Mouse (Mus musculus) embryonic facial prominence, embryonic 13.5 days (tissue): ENCODE results near the gene Rabep2. TPM values are rescaled to one million over a fixed set of nuclear protein-coding genes. Genes with fewer than 3 reads are reported as not detected.

Experiments
- ATAC-seq: fragments of 200-750 bp; cut with Nextera tagmentation; 2 replicates; pipeline ENCODE4 v1.8.0; 2017; ENCODE audit warnings: low read depth; ENCODE audit not compliant: insufficient number of reproducible peaks, insufficient read depth, low FRiP score, low TSS enrichment
- H3K27ac ChIP-seq: fragments of 300-500 bp; sonication (generic); 2 replicates; pipeline ENCODE4 v1.5.1; 2015; ENCODE audit warnings: moderate library complexity, mild to moderate bottlenecking, inconsistent platforms
- H3K27me3 ChIP-seq: fragments of 300-500 bp; sonication (generic); 2 replicates; pipeline ENCODE4 v1.6.1; 2015; ENCODE audit warnings: mild to moderate bottlenecking, inconsistent platforms
- H3K36me3 ChIP-seq: fragments of 300-500 bp; sonication (generic); 2 replicates; pipeline ENCODE4 v1.6.1; 2015; ENCODE audit warnings: mild to moderate bottlenecking, inconsistent platforms
- H3K4me1 ChIP-seq: fragments of 300-500 bp; sonication (generic); 2 replicates; pipeline ENCODE4 v1.6.1; 2015; ENCODE audit warnings: inconsistent platforms
- H3K4me2 ChIP-seq: fragments of 300-500 bp; sonication (generic); 2 replicates; pipeline ENCODE4 v1.6.1; 2015; ENCODE audit warnings: moderate library complexity, mild to moderate bottlenecking, inconsistent platforms
- H3K4me3 ChIP-seq: fragments of 300-500 bp; sonication (generic); 2 replicates; pipeline ENCODE4 v1.5.1; 2015; ENCODE audit warnings: mild to moderate bottlenecking, inconsistent platforms
- H3K9ac ChIP-seq: fragments of 300-500 bp; sonication (generic); 2 replicates; pipeline ENCODE4 v1.6.1; 2015; ENCODE audit warnings: mild to moderate bottlenecking, inconsistent platforms
- H3K9me3 ChIP-seq: fragments of 300-500 bp; sonication (generic); 2 replicates; pipeline ENCODE4 v1.6.1; 2016; ENCODE audit warnings: inconsistent platforms
- WGBS: fragments of 180-500 bp; shearing (Covaris S2); methylation state at CpG from one replicate; pipeline ENCODE4 v1.1.7; 2015; ENCODE audit warnings: mixed read lengths; 5-methylcytosine and 5-hydroxymethylcytosine counted together
- polyA plus RNA-seq: library from polyadenylated mRNA; unstranded; fragments of >200 nt; fragmentation: Nextera tagmentation; extraction: Ambion mirVana; gene quantifications from 2 replicates; pipeline ENCODE4 v1.2.1, GENCODE M21; 2015

Rabep2 gene
- polyA plus RNA-seq, 1 experiment from 2014 or later, result 34.0 TPM

- no peak within 1 kb of the TSS for H3K4me2 ChIP-seq
- no peak within 1 kb of the TSS for H3K27ac ChIP-seq
- H3K4me3 ChIP-seq, result no peak within 1 kb of the TSS
- 0 out of 2 replicates have a peak, but pooled peaks cover 11% of the 10 kb centered on the region for H3K4me1 ChIP-seq
- no peaks in the 10 kb centered on the region for H3K9me3 ChIP-seq
- ATAC-seq, result no peak
- 0 out of 2 replicates have a peak, but pooled peaks cover 5% of the 10 kb centered on the region for H3K27me3 ChIP-seq
- WGBS, result 87% methylated on average over 6 of the region's 6 CpGs
- no peak within 1 kb of the TSS for H3K9ac ChIP-seq
- no peaks in the 10 kb centered on the region for H3K36me3 ChIP-seq
Observed at GRCm38 (mm10) chr7:126414725-126415124, 13.8 kb upstream of the Rabep2 start, which contains the start of gene Cd19. Gene Cd19, minus strand, starts transcription at chr7:126414889.

DNA sequence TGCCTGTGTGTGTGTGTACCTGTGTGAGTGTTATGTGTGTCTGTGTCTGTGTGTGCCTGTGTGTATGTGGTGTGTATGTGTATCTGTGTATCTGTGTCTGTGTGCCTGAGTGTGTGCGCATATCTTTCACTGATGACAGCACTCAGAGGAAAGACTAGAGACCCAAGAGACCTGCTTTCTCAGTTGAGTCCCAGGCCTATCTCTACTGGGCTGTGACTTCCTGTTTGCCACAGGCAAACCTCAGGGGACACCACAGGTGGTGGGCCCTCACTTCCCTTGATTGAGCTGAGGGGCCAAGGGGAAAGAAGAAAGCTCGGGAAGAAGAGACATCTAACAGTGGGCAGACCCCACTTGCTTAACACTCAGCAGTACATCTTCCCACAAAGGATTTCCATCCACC lies 11.9 kb upstream of the Rabep2 start:
- no peak for ATAC-seq
- Histone ChIP-seq H3K27ac (0 out of 2 replicates have a peak overlapping the region, but pooled peaks have one; percentile 44), H3K36me3 (no peaks in the 10 kb centered on the region), H3K9ac (no peak overlapping the region), H3K27me3 (no peaks in the 10 kb centered on the region), H3K9me3 (no peaks in the 10 kb centered on the region), H3K4me2 (no peak overlapping the region), H3K4me1 (0 out of 2 replicates have a peak, but pooled peaks cover 11% of the 10 kb centered on the region), H3K4me3 (no peak overlapping the region)
- WGBS, result 59% methylated on average over 2 of the region's 2 CpGs

DNA sequence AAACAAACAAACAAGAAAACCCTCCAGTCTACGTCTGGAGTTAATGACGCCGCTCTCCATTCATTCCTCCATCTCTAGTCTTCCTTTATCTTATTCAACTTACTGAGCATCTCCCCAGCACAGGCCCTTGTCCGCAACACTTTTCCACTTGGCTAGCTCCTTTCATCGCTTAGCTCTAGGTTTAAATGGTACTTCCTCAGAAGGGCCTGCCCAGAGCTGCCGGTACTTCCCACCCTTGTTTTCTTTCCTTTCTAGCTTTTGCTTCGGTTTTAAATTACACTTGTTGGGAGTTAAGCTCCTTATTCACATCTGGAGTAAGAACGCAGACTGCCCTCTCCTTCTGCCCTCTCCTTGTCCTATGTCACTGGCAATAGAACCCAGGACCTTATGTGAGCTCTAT lies 11.5 kb upstream of the Rabep2 start:
- Histone ChIP-seq H3K36me3 (no peaks in the 10 kb centered on the region), H3K4me2 (no peak overlapping the region), H3K4me1 (0 out of 2 replicates have a peak, but pooled peaks cover 11% of the 10 kb centered on the region), H3K27me3 (no peaks in the 10 kb centered on the region), H3K4me3 (no peak overlapping the region), H3K9ac (0 out of 2 replicates have a peak overlapping the region, but pooled peaks have one; percentile 49), H3K27ac (peak overlapping the region; percentile 44; the same call in 1 of the 2 replicates), H3K9me3 (no peaks in the 10 kb centered on the region)
- 30% methylated on average over 8 of the region's 8 CpGs for whole genome bisulfite sequencing
- no peak for ATAC-seq

DNA sequence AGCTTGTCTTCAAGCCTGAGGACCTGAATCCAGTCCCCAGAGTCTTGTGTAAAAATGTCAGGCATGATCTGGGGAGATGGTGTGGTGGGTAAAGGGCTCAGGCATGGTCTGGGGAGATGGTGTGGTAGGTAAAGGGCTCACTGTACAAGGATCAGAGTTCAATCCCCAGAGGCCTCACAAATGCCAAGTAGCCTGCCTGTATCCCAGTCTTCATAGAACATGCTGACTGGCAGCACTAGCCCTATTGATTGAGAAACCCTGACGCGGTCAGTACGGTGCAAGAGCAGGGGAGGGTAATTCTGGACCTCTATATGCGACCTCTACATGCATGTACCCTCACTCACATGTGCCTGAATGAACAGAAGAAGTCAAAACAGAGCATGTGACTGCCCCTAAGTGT lies 11.0 kb upstream of the Rabep2 start:
- Histone ChIP-seq H3K36me3 (no peaks in the 10 kb centered on the region), H3K4me2 (no peak overlapping the region), H3K4me1 (0 out of 2 replicates have a peak, but pooled peaks cover 11% of the 10 kb centered on the region), H3K27ac (peak overlapping the region; percentile 44; the same call in 1 of the 2 replicates), H3K9ac (no peak overlapping the region), H3K4me3 (no peak overlapping the region), H3K27me3 (no peaks in the 10 kb centered on the region), H3K9me3 (no peaks in the 10 kb centered on the region)
- 83% methylated on average over 4 of the region's 4 CpGs for WGBS
- ATAC-seq, result no peak

DNA sequence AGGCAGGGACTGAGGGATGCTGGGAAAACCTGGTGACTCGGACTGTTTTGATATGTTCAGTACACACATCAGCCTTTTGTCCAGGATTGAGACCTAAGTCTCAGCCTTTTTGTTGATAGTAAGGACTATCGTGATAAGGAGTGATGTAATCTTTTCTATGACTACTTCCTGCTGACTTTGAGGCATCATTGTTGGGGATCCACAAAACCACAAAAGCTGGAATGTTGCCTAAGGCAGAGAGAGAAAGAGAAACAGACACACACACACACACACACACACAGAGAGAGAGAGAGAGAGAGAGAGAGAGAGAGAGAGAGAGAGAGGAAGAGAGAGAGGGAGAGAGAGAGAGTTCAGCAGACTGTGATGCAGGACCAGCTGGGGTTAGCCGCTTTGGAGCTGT lies 10.1 kb upstream of the Rabep2 start:
- Histone ChIP-seq H3K9me3 (no peaks in the 10 kb centered on the region), H3K4me3 (no peak overlapping the region), H3K27ac (no peak overlapping the region), H3K4me2 (no peak overlapping the region), H3K27me3 (no peaks in the 10 kb centered on the region), H3K36me3 (no peaks in the 10 kb centered on the region), H3K4me1 (0 out of 2 replicates have a peak, but pooled peaks cover 11% of the 10 kb centered on the region), H3K9ac (no peak overlapping the region)
- 44% methylated on average over 3 of the region's 3 CpGs for WGBS
- ATAC-seq, result no peak

DNA sequence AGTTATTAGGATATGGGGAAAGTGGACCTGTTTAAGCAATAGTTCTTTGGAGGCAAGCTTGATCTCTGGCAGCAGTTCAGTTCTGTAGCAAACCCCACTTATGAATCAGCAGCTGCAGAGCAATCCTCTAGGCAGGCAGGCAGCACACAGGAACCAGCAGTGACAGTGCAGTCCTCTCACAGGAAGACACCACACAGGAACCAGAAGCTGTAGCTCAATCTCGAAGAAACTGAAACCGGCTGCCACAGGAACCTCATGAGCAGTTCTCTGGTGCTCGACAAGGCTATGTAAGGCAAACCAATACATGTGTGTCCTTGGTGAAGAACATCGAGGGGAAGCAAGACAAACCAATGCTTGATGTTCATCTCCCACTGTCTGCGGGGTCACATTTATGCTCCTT lies 6.8 kb upstream of the Rabep2 start:
- Histone ChIP-seq H3K36me3 (no peaks in the 10 kb centered on the region), H3K27me3 (no peaks in the 10 kb centered on the region), H3K4me3 (no peak overlapping the region), H3K4me1 (0 out of 2 replicates have a peak, but pooled peaks cover 6% of the 10 kb centered on the region), H3K9ac (no peak overlapping the region), H3K4me2 (no peak overlapping the region), H3K9me3 (no peaks in the 10 kb centered on the region), H3K27ac (no peak overlapping the region)
- 85% methylated on average over 5 of the region's 5 CpGs for WGBS
- ATAC-seq, result no peak

GRCm38 (mm10) chr7:126424161-126424560 lies 4.4 kb upstream of the Rabep2 start:
- Histone ChIP-seq H3K9me3 (no peaks in the 10 kb centered on the region), H3K4me1 (peaks cover 7% of the 10 kb centered on the region), H3K4me2 (no peak overlapping the region), H3K27me3 (no peaks in the 10 kb centered on the region), H3K9ac (no peak overlapping the region), H3K4me3 (no peak overlapping the region), H3K36me3 (no peaks in the 10 kb centered on the region), H3K27ac (no peak overlapping the region)
- no peak for ATAC-seq
- 81% methylated on average over 6 of the region's 6 CpGs for WGBS

GRCm38 (mm10) chr7:126427323-126427860 lies 1.2 kb upstream of the Rabep2 start:
- peaks cover 17% of the 10 kb centered on the region for H3K4me1 ChIP-seq
- no peak overlapping the region for H3K27ac ChIP-seq
- H3K9me3 ChIP-seq, result no peaks in the 10 kb centered on the region
- H3K9ac ChIP-seq, result no peak overlapping the region
- no peak overlapping the region for H3K4me3 ChIP-seq
- 59% methylated on average over 12 of the region's 13 CpGs for WGBS
- no peak for ATAC-seq
- no peaks in the 10 kb centered on the region for H3K27me3 ChIP-seq
- H3K4me2 ChIP-seq, result peak overlapping the region; percentile 80; the same call in 1 of the 2 replicates
- peaks cover 13% of the 10 kb centered on the region; the same call in 1 of the 2 replicates for H3K36me3 ChIP-seq

GRCm38 (mm10) chr7:126428154-126428553 lies 405 bp upstream of the Rabep2 start:
- Histone ChIP-seq H3K36me3 (peaks cover 16% of the 10 kb centered on the region; the same call in 1 of the 2 replicates), H3K4me1 (peaks cover 17% of the 10 kb centered on the region), H3K27ac (peak overlapping the region; percentile 96), H3K27me3 (no peaks in the 10 kb centered on the region), H3K9me3 (no peaks in the 10 kb centered on the region), H3K9ac (peak overlapping the region; percentile 91), H3K4me3 (peak overlapping the region; percentile 62), H3K4me2 (peak overlapping the region; percentile 80)
- no peak for ATAC-seq
- WGBS, result 22% methylated on average over 4 of the region's 4 CpGs

GRCm38 (mm10) chr7:126429503-126429898 lies 942 bp downstream of the Rabep2 start:
- peak overlapping the region; percentile 80 for H3K4me2 ChIP-seq
- ATAC-seq, result no peak
- H3K9me3 ChIP-seq, result no peaks in the 10 kb centered on the region
- peaks cover 23% of the 10 kb centered on the region for H3K36me3 ChIP-seq
- WGBS, result 25% methylated on average over 15 of the region's 15 CpGs
- peak overlapping the region; percentile 62 for H3K4me3 ChIP-seq
- H3K27me3 ChIP-seq, result no peaks in the 10 kb centered on the region
- peak overlapping the region; percentile 96; the same call in 1 of the 2 replicates for H3K27ac ChIP-seq
- peaks cover 17% of the 10 kb centered on the region for H3K4me1 ChIP-seq
- H3K9ac ChIP-seq, result peak overlapping the region; percentile 91

DNA sequence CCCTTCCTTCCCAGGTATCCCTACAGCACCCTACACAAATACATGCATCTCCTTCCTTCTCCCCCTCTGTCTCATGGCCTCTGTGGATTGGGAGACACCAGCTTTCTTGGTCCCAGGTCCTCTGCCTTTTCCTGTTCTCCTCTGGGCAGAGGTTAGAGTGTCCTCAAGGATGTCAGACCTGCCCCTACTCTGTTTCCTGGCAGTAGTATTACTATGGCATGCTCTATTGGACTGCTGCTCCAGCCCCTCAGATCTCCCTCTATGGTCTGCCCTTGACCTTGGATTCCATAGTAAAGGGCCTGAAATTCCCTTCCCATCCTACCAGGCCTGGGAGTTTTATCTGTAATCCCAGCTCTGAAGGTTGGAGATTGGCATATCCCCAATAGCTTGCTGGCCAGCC lies 1.6 kb downstream of the Rabep2 start:
- H3K4me3 ChIP-seq, result no peak overlapping the region; the same call in 1 of the 2 replicates
- no peaks in the 10 kb centered on the region for H3K27me3 ChIP-seq
- no peak for ATAC-seq
- H3K27ac ChIP-seq, result no peak overlapping the region
- H3K9ac ChIP-seq, result peak overlapping the region; percentile 91; the same call in 1 of the 2 replicates
- H3K4me2 ChIP-seq, result peak overlapping the region; percentile 80; the same call in 1 of the 2 replicates
- H3K9me3 ChIP-seq, result no peaks in the 10 kb centered on the region
- H3K36me3 ChIP-seq, result peaks cover 23% of the 10 kb centered on the region
- H3K4me1 ChIP-seq, result peaks cover 17% of the 10 kb centered on the region

DNA sequence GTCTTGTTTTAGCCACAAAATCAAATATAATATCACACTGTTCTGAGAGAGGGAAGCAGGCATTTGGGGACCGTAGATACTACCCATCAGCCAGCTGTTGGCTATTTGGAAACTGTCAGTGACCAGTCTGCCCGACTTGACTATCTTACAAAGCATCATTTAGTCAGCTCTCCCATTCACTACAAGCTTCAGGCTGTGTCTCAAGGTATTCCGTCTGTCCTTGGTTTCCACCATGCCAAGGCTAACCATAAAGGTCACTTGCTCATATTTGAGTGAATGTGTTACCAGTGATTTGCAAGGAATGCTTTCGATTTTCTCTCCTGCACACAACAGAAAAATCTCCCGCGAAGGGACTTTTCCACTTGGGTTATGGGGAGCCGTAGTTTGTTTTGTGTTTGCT lies 6.2 kb downstream of the Rabep2 start:
- Histone ChIP-seq H3K4me1 (peaks cover 6% of the 10 kb centered on the region), H3K4me2 (no peak overlapping the region), H3K27me3 (no peaks in the 10 kb centered on the region), H3K9ac (no peak overlapping the region), H3K36me3 (peaks cover 38% of the 10 kb centered on the region), H3K27ac (no peak overlapping the region), H3K9me3 (no peaks in the 10 kb centered on the region), H3K4me3 (no peak overlapping the region)
- WGBS, result 90% methylated on average over 7 of the region's 7 CpGs
- no peak for ATAC-seq
